ENCODE assay signal across 17 mouse cellular contexts in genomic region chr8:48299341-48299740, GRCm38 (mm10).
"Had no signal": no experiment of that assay in that cellular context is flagged by ENCODE, and none has a peak within 500 bp of the region (broad histone marks: within the 10 kb centered on the region; RNA-seq: fewer than 3 reads in every experiment).

No protein-coding gene starts in this region.

- H3K4me2 ChIP-seq: limb, embryonic 15.5 days; liver, embryonic 11.5 days; lung, embryonic 14.5 days; midbrain, embryonic 13.5 days had no signal

- H3K27me3 ChIP-seq: limb, embryonic 15.5 days; megakaryocyte, embryonic 14.5 days; midbrain, embryonic 13.5 days had no signal

- H3K27ac ChIP-seq: limb, embryonic 15.5 days; liver, embryonic 14.5 days; macrophage; midbrain, embryonic 10.5 days; midbrain, embryonic 13.5 days had no signal

- ATAC-seq: liver, postnatal 0 days; lung, postnatal 0 days; midbrain, embryonic 13.5 days; midbrain, embryonic 16.5 days had no signal

- DNase-seq: kidney, adult 2 months; kidney, postnatal 14 days; left cerebral cortex, postnatal 4 days; liver, postnatal 0 days; thymus, adult 2 months; thymus, postnatal 25 days had no signal

- H3K9ac ChIP-seq: limb, embryonic 15.5 days; liver, embryonic 14.5 days; liver, postnatal 0 days; lung, embryonic 14.5 days; midbrain, embryonic 13.5 days had no signal

- H3K9me3 ChIP-seq: limb, embryonic 15.5 days; midbrain, embryonic 13.5 days had no signal

- H3K4me3 ChIP-seq: limb, embryonic 15.5 days; megakaryocyte, embryonic 14.5 days; midbrain, embryonic 10.5 days; midbrain, embryonic 13.5 days; myocyte had no signal

- H3K4me1 ChIP-seq: megakaryocyte, embryonic 14.5 days; midbrain, embryonic 10.5 days had no signal
